Mouse (Mus musculus) embryonic fibroblast, embryonic 13.5 days (primary cell): ENCODE measurements around the gene Ank3.

Source experiments
- CTCF ChIP-seq: IDR thresholded peaks from 2 replicates; pipeline ENCODE4 v1.5.1; 2011; ENCODE audit warnings: mild to moderate bottlenecking, control low read depth, low read length, moderate library complexity, borderline replicate concordance; ENCODE audit not compliant: insufficient read depth
- POLR2A ChIP-seq: IDR thresholded peaks from 2 replicates; pipeline ENCODE4 v1.6.1; 2011; ENCODE audit warnings: low read depth, mild to moderate bottlenecking, control low read depth, low read length, moderate library complexity

DNA sequence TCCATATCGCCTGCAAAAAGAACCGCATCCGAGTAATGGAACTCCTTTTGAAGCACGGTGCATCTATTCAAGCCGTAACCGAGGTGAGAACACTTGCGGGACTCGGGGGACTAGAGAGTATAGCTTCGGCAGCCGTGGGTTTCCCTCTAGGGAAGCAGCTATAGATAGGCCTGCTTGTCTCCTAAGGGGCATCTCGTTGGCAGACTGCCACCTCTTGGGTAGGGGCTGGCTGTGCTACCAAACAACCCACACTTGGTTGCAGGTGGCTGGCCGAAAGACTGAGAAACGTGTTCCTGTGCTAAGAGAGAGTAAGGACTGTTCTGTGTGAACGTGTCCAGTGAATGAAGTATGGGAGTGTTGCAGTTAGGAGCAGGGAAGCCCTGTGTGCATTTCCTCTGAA lies 476.2 kb downstream of the Ank3 start:
- TF ChIP-seq POLR2A: no peak
- no peak for TF ChIP-seq CTCF
